Mouse (Mus musculus) liver, adult 2 months (tissue): ENCODE results near the gene Cnih3.

Source experiments
- CTCF ChIP-seq: fragments of 200-500 bp; IDR thresholded peaks from 2 replicates; pipeline ENCODE4 v1.5.1; 2011; ENCODE audit warnings: low read depth, low read length, control low read depth
- POLR2A ChIP-seq: fragments of 200-500 bp; IDR thresholded peaks from 2 replicates; pipeline ENCODE4 v1.6.1; 2011; ENCODE audit warnings: low read length, control low read depth; ENCODE audit not compliant: insufficient read depth; ENCODE audit errors: extremely low read depth

DNA sequence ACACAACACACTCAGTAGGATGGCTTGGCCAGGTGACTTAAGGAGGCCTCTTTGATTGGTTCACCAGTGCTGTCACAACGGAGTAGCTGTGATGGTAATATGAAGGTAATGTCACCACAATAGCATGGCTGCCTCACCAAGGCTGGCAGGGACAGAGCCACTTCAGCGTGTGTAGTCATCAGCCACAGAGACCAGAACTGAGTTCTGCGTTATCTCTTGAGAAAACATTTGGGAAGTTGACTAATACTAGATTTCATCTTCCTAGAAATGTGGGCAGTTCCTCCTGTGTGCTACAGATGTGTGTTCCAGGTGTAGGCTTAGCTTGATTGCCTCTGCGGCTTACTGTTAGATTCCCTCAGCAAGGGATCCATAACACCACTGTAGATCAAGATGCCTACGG is 41.7 kb upstream of the Cnih3 start:
- TF ChIP-seq CTCF (no peak), POLR2A (no peak)
